Mouse (Mus musculus) E14TG2a.4 (cell line): ENCODE data around the gene Napsa.

Experiments
- CTCF ChIP-seq: conservative IDR thresholded peaks from 2 replicates; pipeline ENCODE4 v1.5.1; 2014; ENCODE audit warnings: low read length
- NANOG ChIP-seq: IDR thresholded peaks from 2 replicates; pipeline ENCODE4 v1.6.1; 2014; ENCODE audit warnings: borderline replicate concordance, low read length, mixed read lengths

GRCm38 (mm10) chr7:44531207-44531606 is 41.0 kb upstream of the Napsa start:
- TF ChIP-seq NANOG (no peak), CTCF (no peak)
